ENCODE assay signal across 9 mouse cellular contexts in genomic region chr13:112861825-112862306, GRCm38 (mm10).
A peak's percentile ranks its signal among the peaks of the same experiment; 100 is the strongest.
DNase-seq lines count a peak whose midpoint lies in the region; ATAC-seq and TF ChIP-seq lines count a peak whose summit lies in the region.
"Had no signal": no experiment of that assay in that cellular context is flagged by ENCODE, and none has a peak within 500 bp of the region (broad histone marks: within the 10 kb centered on the region; RNA-seq: fewer than 3 reads in every experiment).

No protein-coding gene starts in this region.

- no peaks in the 10 kb centered on the region for H3K27me3 ChIP-seq in hindbrain, postnatal 0 days (ENCODE audit: insufficient read depth, low read length)
- H3K27me3 ChIP-seq in hindbrain, embryonic 11.5 days (ENCODE audit: control insufficient read depth, insufficient read depth, low read length) = no peaks in the 10 kb centered on the region
- H3K27me3 ChIP-seq in heart, postnatal 0 days (ENCODE audit: control insufficient read depth, insufficient read depth, low read length) = no peaks in the 10 kb centered on the region
- no peaks in the 10 kb centered on the region for H3K27me3 ChIP-seq in forebrain, embryonic 15.5 days
- H3K27me3 ChIP-seq: limb, embryonic 15.5 days had no signal

- DNase-seq in hindbrain, postnatal 0 days (ENCODE audit: low spot score) = peak; percentile 20
- no peak for DNase-seq in hindbrain, embryonic 11.5 days (ENCODE audit: low spot score)
- peak; percentile 90 for DNase-seq in adrenal gland, adult 2 months
- DNase-seq in heart, postnatal 0 days (ENCODE audit: low spot score) = peak; percentile 67
- peak; percentile 30 for DNase-seq in lung, postnatal 36 days
- no peak for DNase-seq in thymus, postnatal 10 days (ENCODE audit: low spot score in 2 of 2)
- DNase-seq in layer of hippocampus, adult 18-20 months (ENCODE audit: low spot score in 2 of 2) = no peak

- no peak for TF ChIP-seq CTCF in hindbrain, postnatal 0 days (IDR thresholded peaks at IDR 0.05; ENCODE audit: low read depth)
- TF ChIP-seq CTCF in heart, postnatal 0 days (IDR thresholded peaks at IDR 0.05; ENCODE audit: low read depth) = no peak

- ATAC-seq in hindbrain, postnatal 0 days = no peak
- no peak for ATAC-seq in hindbrain, embryonic 11.5 days (ENCODE audit: low FRiP score)
- peak; percentile 80 for ATAC-seq in heart, postnatal 0 days (ENCODE audit: insufficient read depth, low read depth)
- ATAC-seq in forebrain, embryonic 15.5 days (replicated peaks) = no peak

- TF ChIP-seq EP300 in heart, postnatal 0 days (IDR thresholded peaks at IDR 0.05; ENCODE audit: low read depth) = no peak

- no peak overlapping the region for H3K27ac ChIP-seq in hindbrain, postnatal 0 days
- no peak overlapping the region for H3K27ac ChIP-seq in hindbrain, embryonic 11.5 days (ENCODE audit: low read depth, low read length)
- peak overlapping the region; percentile 58 for H3K27ac ChIP-seq in heart, postnatal 0 days (ENCODE audit: low read depth)
- H3K27ac ChIP-seq in forebrain, embryonic 15.5 days (replicated peaks) = no peak overlapping the region
- H3K27ac ChIP-seq: limb, embryonic 15.5 days had no signal

- H3K4me1 ChIP-seq in hindbrain, postnatal 0 days (ENCODE audit: insufficient read depth, low read length) = no peaks in the 10 kb centered on the region
- H3K4me1 ChIP-seq in hindbrain, embryonic 11.5 days (replicated peaks; ENCODE audit: control insufficient read depth, insufficient read depth, low read length) = no peaks in the 10 kb centered on the region
- 0 out of 2 replicates have a peak, but pooled peaks cover 6% of the 10 kb centered on the region for H3K4me1 ChIP-seq in heart, postnatal 0 days (ENCODE audit: control insufficient read depth, insufficient read depth)
- no peaks in the 10 kb centered on the region for H3K4me1 ChIP-seq in forebrain, embryonic 15.5 days
- H3K4me1 ChIP-seq: limb, embryonic 15.5 days had no signal

- H3K9me3 ChIP-seq in hindbrain, postnatal 0 days (ENCODE audit: low read length) = no peaks in the 10 kb centered on the region
- H3K9me3 ChIP-seq in hindbrain, embryonic 11.5 days (ENCODE audit: control insufficient read depth, low read length) = no peaks in the 10 kb centered on the region
- no peaks in the 10 kb centered on the region for H3K9me3 ChIP-seq in heart, postnatal 0 days (replicated peaks; ENCODE audit: control insufficient read depth, low read length)
- no peaks in the 10 kb centered on the region for H3K9me3 ChIP-seq in forebrain, embryonic 15.5 days
- H3K9me3 ChIP-seq: limb, embryonic 15.5 days had no signal

- H3K9ac ChIP-seq in hindbrain, postnatal 0 days (replicated peaks; ENCODE audit: low read length) = no peak overlapping the region
- H3K9ac ChIP-seq in hindbrain, embryonic 11.5 days (ENCODE audit: low read depth, low read length) = no peak overlapping the region
- H3K9ac ChIP-seq in heart, postnatal 0 days (replicated peaks; ENCODE audit: low read depth, low read length) = no peak overlapping the region
- no peak overlapping the region for H3K9ac ChIP-seq in forebrain, embryonic 15.5 days (replicated peaks)
- H3K9ac ChIP-seq: limb, embryonic 15.5 days had no signal

- WGBS in hindbrain, postnatal 0 days = 40% methylated on average over 5 of the region's 5 CpGs
- 54% methylated on average over 5 of the region's 5 CpGs for WGBS in hindbrain, embryonic 11.5 days
- 5% methylated on average over 5 of the region's 5 CpGs for WGBS in heart, postnatal 0 days
- 38% methylated on average over 5 of the region's 5 CpGs for whole genome bisulfite sequencing in forebrain, embryonic 15.5 days

- H3K36me3 ChIP-seq in hindbrain, postnatal 0 days (ENCODE audit: insufficient read depth, low read length) = peaks cover 15% of the 10 kb centered on the region; the same call in 1 of the 2 replicates
- no peaks in the 10 kb centered on the region for H3K36me3 ChIP-seq in hindbrain, embryonic 11.5 days (ENCODE audit: control insufficient read depth, insufficient read depth, low read length)
- peaks cover 67% of the 10 kb centered on the region for H3K36me3 ChIP-seq in heart, postnatal 0 days (replicated peaks; ENCODE audit: control insufficient read depth, insufficient read depth, low read length)
- H3K36me3 ChIP-seq in forebrain, embryonic 15.5 days = peaks cover 37% of the 10 kb centered on the region

- H3K4me3 ChIP-seq in hindbrain, postnatal 0 days (ENCODE audit: low read length) = no peak overlapping the region
- H3K4me3 ChIP-seq in hindbrain, embryonic 11.5 days (ENCODE audit: low read depth, low read length) = no peak overlapping the region
- H3K4me3 ChIP-seq in heart, postnatal 0 days (ENCODE audit: low read depth, low read length) = no peak overlapping the region
- H3K4me3 ChIP-seq in forebrain, embryonic 15.5 days = no peak overlapping the region
- H3K4me3 ChIP-seq: limb, embryonic 15.5 days had no signal

- no peak overlapping the region for H3K4me2 ChIP-seq in hindbrain, postnatal 0 days (ENCODE audit: low read depth, low read length)
- no peak overlapping the region for H3K4me2 ChIP-seq in hindbrain, embryonic 11.5 days (replicated peaks; ENCODE audit: low read depth, low read length)
- H3K4me2 ChIP-seq in heart, postnatal 0 days (ENCODE audit: low read depth, low read length) = peak overlapping the region; percentile 4; the same call in 1 of the 2 replicates
- no peak overlapping the region for H3K4me2 ChIP-seq in forebrain, embryonic 15.5 days (replicated peaks)
- H3K4me2 ChIP-seq: limb, embryonic 15.5 days had no signal

Comparison
In these comparisons a context has a peak if more than half of its experiments do, and no peak if none do; other contexts are left out.
1. DNase-seq: peak in hindbrain, postnatal 0 days (single experiment), adrenal gland, adult 2 months (single experiment), heart, postnatal 0 days (single experiment) and lung, postnatal 36 days (single experiment); none in hindbrain, embryonic 11.5 days (single experiment), thymus, postnatal 10 days (0 of 2) and layer of hippocampus, adult 18-20 months (0 of 2).